Comparison of ENCODE assay signal across 8 mouse cellular contexts in genomic region chr3:122474067-122474466, GRCm38 (mm10).
DNase-seq lines count a peak whose midpoint lies in the region; ATAC-seq and TF ChIP-seq lines count a peak whose summit lies in the region.

No protein-coding gene starts in this region.

- TF ChIP-seq POLR2A in kidney, adult 2 months (IDR thresholded peaks at IDR 0.05; ENCODE audit: low read depth, low read length), result no peak

- no peaks in the 10 kb centered on the region for H3K9me3 ChIP-seq in embryonic facial prominence, embryonic 12.5 days
- no peaks in the 10 kb centered on the region for H3K9me3 ChIP-seq in forebrain, postnatal 0 days (ENCODE audit: low read length)

- TF ChIP-seq CTCF in kidney, adult 2 months (conservative IDR thresholded peaks at IDR 0.05; ENCODE audit: insufficient read depth, insufficient read length, low read depth, low read length), result no peak
- no peak for TF ChIP-seq CTCF in forebrain, postnatal 0 days (IDR thresholded peaks at IDR 0.05; ENCODE audit: low read depth)

- no peaks in the 10 kb centered on the region for H3K36me3 ChIP-seq in embryonic facial prominence, embryonic 12.5 days
- H3K36me3 ChIP-seq in kidney, adult 2 months (ENCODE audit: control insufficient read depth, insufficient read depth, low read length), result no peaks in the 10 kb centered on the region
- no peaks in the 10 kb centered on the region for H3K36me3 ChIP-seq in forebrain, postnatal 0 days (ENCODE audit: insufficient read depth)

- 0 out of 2 replicates have a peak overlapping the region, but pooled peaks have one; percentile 24 for H3K27ac ChIP-seq in embryonic facial prominence, embryonic 12.5 days
- no peak overlapping the region; the same call in 1 of the 2 replicates for H3K27ac ChIP-seq in kidney, adult 2 months (ENCODE audit: insufficient read depth, low read depth, low read length)
- H3K27ac ChIP-seq in forebrain, postnatal 0 days (ENCODE audit: low read depth, low read length), result no peak overlapping the region

- no peak for ATAC-seq in embryonic facial prominence, embryonic 12.5 days (ENCODE audit: insufficient number of reproducible peaks, insufficient read depth, low FRiP score, low TSS enrichment)
- no peak for ATAC-seq in forebrain, postnatal 0 days

- WGBS in embryonic facial prominence, embryonic 12.5 days, result 30% methylated on average over 5 of the region's 5 CpGs
- 45% methylated on average over 5 of the region's 5 CpGs for WGBS in kidney, adult 2 months
- 56% methylated on average over 5 of the region's 5 CpGs for WGBS in forebrain, postnatal 0 days

- H3K9ac ChIP-seq in embryonic facial prominence, embryonic 12.5 days, result no peak overlapping the region
- H3K9ac ChIP-seq in forebrain, postnatal 0 days, result no peak overlapping the region

- no peaks in the 10 kb centered on the region for H3K27me3 ChIP-seq in embryonic facial prominence, embryonic 12.5 days
- H3K27me3 ChIP-seq in kidney, adult 2 months (replicated peaks; ENCODE audit: control insufficient read depth, insufficient read depth, low read length), result no peaks in the 10 kb centered on the region
- no peaks in the 10 kb centered on the region for H3K27me3 ChIP-seq in forebrain, postnatal 0 days (ENCODE audit: insufficient read depth, low read length)

- peak; percentile 42 for DNase-seq in ovary, postnatal 36 days (ENCODE audit: low spot score)
- DNase-seq in ovary, postnatal 10 days (ENCODE audit: low spot score), result no peak
- DNase-seq in kidney, adult 2 months, result peak; percentile 61
- peak; percentile 78 for DNase-seq in lung, postnatal 14 days
- peak; percentile 68 for DNase-seq in thymus, postnatal 25 days
- DNase-seq in forebrain, postnatal 0 days, result no peak
- no peak for DNase-seq in layer of hippocampus, postnatal 25 days (ENCODE audit: extremely low spot score in 1 of 2, low spot score in 1 of 2)

- H3K4me1 ChIP-seq in embryonic facial prominence, embryonic 12.5 days, result peaks cover 46% of the 10 kb centered on the region
- 0 out of 2 replicates have a peak, but pooled peaks cover 3% of the 10 kb centered on the region for H3K4me1 ChIP-seq in kidney, adult 2 months (ENCODE audit: control insufficient read depth, insufficient read depth, low read length)
- H3K4me1 ChIP-seq in forebrain, postnatal 0 days (ENCODE audit: insufficient read depth), result peaks cover 33% of the 10 kb centered on the region

- 0 out of 2 replicates have a peak overlapping the region, but pooled peaks have one; percentile 8 for H3K4me2 ChIP-seq in embryonic facial prominence, embryonic 12.5 days (replicated peaks)
- H3K4me2 ChIP-seq in forebrain, postnatal 0 days (ENCODE audit: low read depth), result no peak overlapping the region

- no peak overlapping the region for H3K4me3 ChIP-seq in embryonic facial prominence, embryonic 12.5 days
- no peak overlapping the region for H3K4me3 ChIP-seq in kidney, adult 2 months (ENCODE audit: insufficient read depth, low read depth, low read length)
- no peak overlapping the region for H3K4me3 ChIP-seq in forebrain, postnatal 0 days (ENCODE audit: low read depth, low read length)

Comparison
In these comparisons a context has a peak if more than half of its experiments do, and no peak if none do; other contexts are left out.
1. DNase-seq: peak in ovary, postnatal 36 days (single experiment), kidney, adult 2 months (single experiment), lung, postnatal 14 days (single experiment) and thymus, postnatal 25 days (single experiment); none in ovary, postnatal 10 days (single experiment), forebrain, postnatal 0 days (single experiment) and layer of hippocampus, postnatal 25 days (0 of 2).